Mouse (Mus musculus): ENCODE results near the gene Thada. TPM values are rescaled to one million over a fixed set of nuclear protein-coding genes. Genes with fewer than 3 reads are reported as not detected.
A peak's percentile ranks its signal among the peaks of the same experiment; 100 is the strongest.

The Thada gene
- polyA plus RNA-seq (2012; rRNA removed): 6.8 and 8.1 TPM in 2 replicates

DNA sequence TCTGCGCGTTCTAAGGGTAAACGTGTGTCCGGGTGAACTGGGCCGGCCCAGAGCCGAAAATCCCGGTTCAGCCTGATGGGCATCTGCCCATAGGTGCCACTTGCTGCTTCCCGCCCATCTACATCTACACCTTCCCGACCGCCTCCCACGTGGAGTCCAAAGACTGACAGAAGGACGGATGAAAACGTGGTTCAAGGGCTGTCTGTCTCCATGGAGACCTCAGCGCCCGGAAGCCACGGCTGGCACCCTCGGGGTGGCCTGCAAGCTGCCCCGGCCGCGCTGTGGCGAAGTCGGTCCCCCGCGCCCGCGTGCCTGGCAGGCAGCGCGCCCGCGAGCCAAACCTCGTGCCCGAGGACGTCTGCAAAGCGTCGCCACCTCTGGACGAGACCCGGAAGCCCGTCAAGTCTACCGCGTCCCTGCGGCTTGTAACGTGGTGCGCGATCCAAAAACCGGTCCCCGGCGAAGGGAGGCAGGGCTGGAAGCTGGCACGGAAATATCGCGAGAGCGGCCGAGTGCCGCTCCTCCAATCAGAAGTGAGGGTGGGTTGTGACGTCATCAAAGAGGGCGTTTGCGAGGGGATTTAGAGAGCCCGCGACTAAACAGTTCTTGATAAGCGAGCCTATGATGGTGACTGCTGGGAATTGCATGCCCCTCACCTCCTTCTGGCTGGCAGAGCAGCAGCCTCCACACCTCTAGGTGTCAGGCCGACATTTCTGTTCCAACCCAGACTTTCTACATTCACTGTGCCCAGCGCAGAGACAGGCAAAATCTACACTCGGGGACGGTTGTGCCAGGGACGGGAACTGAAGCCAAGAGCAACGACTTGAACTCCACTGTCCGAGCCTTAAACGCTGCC is at the start of gene Thada:
Thada (minus strand) TSS at position 453 of the 856 bp plus-strand sequence.
- no peaks in the 10 kb centered on the region for H3K27me3 ChIP-seq (ENCODE audit: control insufficient read depth, insufficient read depth, low read length)
- H3K4me1 ChIP-seq (ENCODE audit: control insufficient read depth, insufficient read depth, low read length): no peaks in the 10 kb centered on the region
- H3K27ac ChIP-seq (ENCODE audit: insufficient read depth, low read length): peak within 1 kb of the TSS; percentile 30
- WGBS: under 1% methylated on average over 67 of the region's 67 CpGs
- H3K4me3 ChIP-seq (replicated peaks; ENCODE audit: insufficient read depth, low read depth, low read length): peak within 1 kb of the TSS; percentile 90
- DNase-seq: peak; percentile 96 to 98
- TF ChIP-seq POLR2A (IDR thresholded peaks at IDR 0.05; ENCODE audit: borderline replicate concordance, insufficient read depth, low read length): peak; percentile 75; the same call in 1 of the 2 replicates
- TF ChIP-seq CTCF (IDR thresholded peaks at IDR 0.05; ENCODE audit: borderline replicate concordance, insufficient read depth, low read depth, low read length): no peak

DNA sequence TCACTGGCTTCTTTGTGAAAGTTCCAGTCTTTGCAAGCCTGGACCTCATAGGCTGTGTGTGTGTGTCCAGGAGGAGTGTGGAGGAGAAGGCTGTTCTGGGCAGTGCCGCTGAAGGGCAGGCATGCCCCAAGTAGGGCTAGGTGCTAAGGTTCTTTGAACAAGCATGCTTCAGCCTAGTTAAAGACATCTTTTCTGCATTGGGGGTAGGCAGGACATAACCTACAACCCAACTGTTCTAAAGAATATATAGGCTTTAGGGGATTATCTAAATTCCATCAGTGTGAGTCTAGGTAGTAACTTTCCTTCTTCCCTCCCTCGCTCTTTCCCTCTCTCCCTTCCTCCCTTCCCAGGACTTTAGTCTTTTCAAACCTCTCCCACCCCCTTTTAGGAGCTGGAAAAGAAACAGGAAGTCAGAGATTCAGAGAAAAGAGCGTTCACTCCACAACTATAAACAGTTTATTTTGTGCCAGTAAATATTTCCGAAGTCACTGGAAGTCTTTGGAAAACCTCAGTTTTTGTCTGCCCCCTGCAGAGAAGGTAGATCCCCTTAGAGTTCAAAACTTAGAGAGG is 46.6 kb upstream of the Thada start:
- TF ChIP-seq CTCF (IDR thresholded peaks at IDR 0.05; ENCODE audit: borderline replicate concordance, insufficient read depth, low read depth, low read length) (no peak), POLR2A (IDR thresholded peaks at IDR 0.05; ENCODE audit: borderline replicate concordance, insufficient read depth, low read length) (no peak)
- peak overlapping the region; percentile 40 for H3K4me3 ChIP-seq (replicated peaks; ENCODE audit: insufficient read depth, low read depth, low read length)
- peaks cover 2% of the 10 kb centered on the region; the same call in 1 of the 2 replicates for H3K27me3 ChIP-seq (ENCODE audit: control insufficient read depth, insufficient read depth, low read length)
- H3K4me1 ChIP-seq (ENCODE audit: control insufficient read depth, insufficient read depth, low read length): no peaks in the 10 kb centered on the region
- DNase-seq: no peak
- H3K27ac ChIP-seq (ENCODE audit: insufficient read depth, low read length): no peak overlapping the region
- WGBS: 59% methylated on average over 4 of the region's 4 CpGs

DNA sequence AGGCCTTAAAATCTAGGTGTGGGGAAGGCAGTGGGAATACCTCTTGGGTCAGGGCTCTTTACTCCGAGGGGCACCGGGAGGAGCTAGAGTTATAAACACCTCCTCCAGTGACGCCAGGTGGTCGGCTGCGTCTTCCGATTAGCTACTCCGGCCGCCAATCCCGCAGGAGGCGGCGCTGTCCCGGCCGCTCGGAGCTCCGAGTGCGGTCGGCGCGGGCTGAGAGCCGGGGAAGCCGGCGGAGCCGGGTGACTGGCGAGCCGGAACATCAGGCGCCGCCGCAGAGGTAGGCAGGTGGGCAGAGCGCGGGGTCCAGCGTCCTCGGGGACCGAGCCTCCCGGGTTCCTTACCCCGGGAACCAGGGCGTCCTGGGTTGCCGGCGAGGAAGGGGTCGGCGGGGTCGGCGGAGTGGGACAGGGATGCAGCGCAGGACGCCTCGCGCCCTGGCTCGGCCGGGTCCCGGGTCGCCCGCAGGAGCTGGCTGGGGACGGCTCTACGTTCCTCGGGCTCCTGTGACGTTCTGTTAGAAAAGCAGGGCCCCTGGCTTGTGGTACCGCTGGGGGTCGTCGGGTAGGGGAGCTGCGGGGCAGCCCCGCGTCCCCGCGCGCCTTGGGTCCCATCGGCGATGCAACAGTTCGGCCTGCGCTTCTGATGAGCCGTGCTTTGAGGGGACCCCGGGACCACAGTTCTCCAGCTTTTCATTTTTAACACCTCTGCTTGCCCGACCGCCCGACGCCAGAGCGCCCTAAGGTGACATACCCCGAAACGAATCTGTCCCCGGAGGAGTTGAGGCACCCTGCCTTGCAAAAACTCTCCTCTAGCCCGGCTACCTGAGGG is 45.9 kb upstream of the Thada start, which contains the start of gene Plekhh2:
Plekhh2 (plus strand) TSS at position 214 of the 834 bp plus-strand sequence.
- 1% methylated on average over 79 of the region's 79 CpGs for WGBS

DNA sequence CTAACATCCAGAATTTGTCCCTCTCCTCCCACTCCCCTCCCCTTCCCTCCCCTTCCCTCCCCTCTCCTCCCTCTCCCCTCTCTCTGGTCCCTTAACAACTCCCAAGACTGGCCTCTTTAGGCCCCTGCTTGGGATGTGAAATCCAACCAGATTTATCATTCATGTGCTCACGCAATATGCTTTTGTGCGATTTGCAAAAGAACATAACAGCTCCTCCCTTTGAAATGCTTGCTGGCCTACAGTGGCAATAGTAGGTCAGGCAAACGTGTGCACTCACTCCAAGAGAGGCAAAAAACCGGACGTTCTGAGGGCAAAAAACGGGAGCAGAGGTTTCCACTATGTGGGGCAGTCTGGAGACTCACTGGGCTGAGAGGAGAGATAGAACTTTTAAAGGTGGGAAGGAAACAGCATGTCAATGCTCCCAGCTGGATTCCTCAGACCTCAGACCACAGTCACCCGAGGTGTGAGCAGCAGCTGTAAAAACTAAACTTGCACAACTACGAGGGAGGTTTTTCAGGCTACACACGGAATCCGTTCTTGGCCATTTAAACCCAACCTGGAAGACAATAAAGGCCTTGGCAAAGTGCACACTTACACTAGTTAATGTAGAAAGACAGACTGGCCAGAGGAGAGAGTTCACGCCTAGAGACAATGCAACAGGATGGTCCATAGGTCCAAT is 45.1 kb upstream of the Thada start:
- TF ChIP-seq POLR2A (IDR thresholded peaks at IDR 0.05; ENCODE audit: borderline replicate concordance, insufficient read depth, low read length) (no peak), CTCF (IDR thresholded peaks at IDR 0.05; ENCODE audit: borderline replicate concordance, insufficient read depth, low read depth, low read length) (no peak)
- Histone ChIP-seq H3K4me1 (ENCODE audit: control insufficient read depth, insufficient read depth, low read length) (no peaks in the 10 kb centered on the region), H3K27me3 (ENCODE audit: control insufficient read depth, insufficient read depth, low read length) (peaks cover 2% of the 10 kb centered on the region; the same call in 1 of the 2 replicates), H3K4me3 (replicated peaks; ENCODE audit: insufficient read depth, low read depth, low read length) (peak overlapping the region; percentile 38), H3K27ac (ENCODE audit: insufficient read depth, low read length) (no peak overlapping the region)
- DNase-seq: no peak
- 50% methylated on average over 11 of the region's 11 CpGs for WGBS

More for the DNA sequence above, 45.9 kb upstream of the Thada start, which contains the start of gene Plekhh2:
- H3K4me1 ChIP-seq (ENCODE audit: control insufficient read depth, insufficient read depth, low read length): no peaks in the 10 kb centered on the region
- no peak for TF ChIP-seq POLR2A (IDR thresholded peaks at IDR 0.05; ENCODE audit: borderline replicate concordance, insufficient read depth, low read length)
- TF ChIP-seq CTCF (IDR thresholded peaks at IDR 0.05; ENCODE audit: borderline replicate concordance, insufficient read depth, low read depth, low read length): no peak
- H3K4me3 ChIP-seq (replicated peaks; ENCODE audit: insufficient read depth, low read depth, low read length): peak within 1 kb of the TSS; percentile 40
- H3K27me3 ChIP-seq (ENCODE audit: control insufficient read depth, insufficient read depth, low read length): peaks cover 2% of the 10 kb centered on the region; the same call in 1 of the 2 replicates
- H3K27ac ChIP-seq (ENCODE audit: insufficient read depth, low read length): no peak within 1 kb of the TSS
- peak; percentile 63 to 70 for DNase-seq

DNA sequence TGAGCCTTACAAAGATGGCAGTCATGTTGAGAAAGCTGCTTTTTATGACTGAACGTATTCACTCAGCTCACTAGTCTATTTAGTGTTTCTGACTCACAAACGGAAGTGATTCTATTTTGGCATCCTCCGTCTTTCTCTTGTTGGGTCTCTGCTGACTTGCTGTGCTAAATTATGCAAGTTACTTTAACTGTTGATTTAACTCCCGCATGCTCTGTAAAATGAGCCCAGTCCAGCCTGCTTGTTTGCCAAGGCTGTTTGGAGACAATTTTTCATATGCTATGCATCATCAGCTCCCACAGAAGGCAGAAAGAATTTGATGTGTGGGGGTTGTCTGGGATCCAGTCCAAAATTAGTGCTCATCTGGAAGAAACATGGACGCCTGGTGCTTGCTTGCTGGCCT is 44.4 kb upstream of the Thada start:
- 51% methylated on average over 5 of the region's 5 CpGs for WGBS
- no peak for DNase-seq
- Histone ChIP-seq H3K4me3 (replicated peaks; ENCODE audit: insufficient read depth, low read depth, low read length) (no peak overlapping the region), H3K27me3 (ENCODE audit: control insufficient read depth, insufficient read depth, low read length) (peaks cover 2% of the 10 kb centered on the region; the same call in 1 of the 2 replicates), H3K4me1 (ENCODE audit: control insufficient read depth, insufficient read depth, low read length) (no peaks in the 10 kb centered on the region), H3K27ac (ENCODE audit: insufficient read depth, low read length) (no peak overlapping the region)
- TF ChIP-seq CTCF (IDR thresholded peaks at IDR 0.05; ENCODE audit: borderline replicate concordance, insufficient read depth, low read depth, low read length) (no peak), POLR2A (IDR thresholded peaks at IDR 0.05; ENCODE audit: borderline replicate concordance, insufficient read depth, low read length) (no peak)

DNA sequence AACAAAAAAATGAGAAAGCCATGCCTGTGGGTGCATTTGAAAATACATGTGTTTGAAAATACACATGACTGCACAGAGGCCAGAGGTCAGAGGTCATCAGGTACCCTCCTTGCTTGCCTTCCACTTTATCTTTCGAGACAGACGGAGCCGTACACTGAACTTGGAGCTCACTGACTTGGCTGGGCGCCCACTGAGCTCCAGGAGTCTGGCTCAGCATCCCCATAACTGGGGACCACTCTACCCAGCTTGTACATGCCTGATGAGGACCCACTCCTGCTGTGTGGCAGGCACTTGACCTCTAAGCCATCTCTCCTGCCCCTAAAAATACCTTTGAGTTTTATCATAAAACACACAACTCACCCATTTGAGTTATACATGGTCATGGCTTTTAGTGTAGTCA is 43.2 kb upstream of the Thada start:
- TF ChIP-seq POLR2A (IDR thresholded peaks at IDR 0.05; ENCODE audit: borderline replicate concordance, insufficient read depth, low read length) (no peak), CTCF (IDR thresholded peaks at IDR 0.05; ENCODE audit: borderline replicate concordance, insufficient read depth, low read depth, low read length) (no peak)
- Histone ChIP-seq H3K4me3 (replicated peaks; ENCODE audit: insufficient read depth, low read depth, low read length) (no peak overlapping the region), H3K27ac (ENCODE audit: insufficient read depth, low read length) (no peak overlapping the region), H3K27me3 (ENCODE audit: control insufficient read depth, insufficient read depth, low read length) (peaks cover 2% of the 10 kb centered on the region; the same call in 1 of the 2 replicates), H3K4me1 (ENCODE audit: control insufficient read depth, insufficient read depth, low read length) (no peaks in the 10 kb centered on the region)
- no peak for DNase-seq
- 40% methylated on average over 4 of the region's 4 CpGs for WGBS

DNA sequence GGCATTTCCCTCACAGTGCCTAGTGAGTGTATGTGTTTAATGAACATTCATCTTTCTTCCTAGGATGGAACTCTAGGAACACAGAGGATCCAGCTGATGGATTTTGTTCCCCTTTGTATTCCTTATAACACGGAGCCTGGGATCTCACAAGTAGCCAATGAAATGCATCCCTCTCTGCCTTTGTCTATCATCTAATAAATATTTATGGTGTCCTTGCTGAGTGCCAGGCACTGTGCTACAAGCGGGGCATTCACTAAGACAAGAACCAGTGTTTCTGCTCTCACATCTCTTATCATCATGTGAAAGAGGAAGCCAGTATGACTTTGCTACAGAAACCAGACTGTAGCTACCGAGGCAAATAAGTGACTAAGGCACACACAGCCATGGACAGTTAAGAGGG is 42.7 kb upstream of the Thada start:
- Histone ChIP-seq H3K27me3 (ENCODE audit: control insufficient read depth, insufficient read depth, low read length) (peaks cover 2% of the 10 kb centered on the region; the same call in 1 of the 2 replicates), H3K4me1 (ENCODE audit: control insufficient read depth, insufficient read depth, low read length) (no peaks in the 10 kb centered on the region), H3K4me3 (replicated peaks; ENCODE audit: insufficient read depth, low read depth, low read length) (no peak overlapping the region), H3K27ac (ENCODE audit: insufficient read depth, low read length) (no peak overlapping the region)
- no peak for TF ChIP-seq POLR2A (IDR thresholded peaks at IDR 0.05; ENCODE audit: borderline replicate concordance, insufficient read depth, low read length)
- no peak for TF ChIP-seq CTCF (IDR thresholded peaks at IDR 0.05; ENCODE audit: borderline replicate concordance, insufficient read depth, low read depth, low read length)
- 54% methylated on average over 3 of the region's 3 CpGs for WGBS
- DNase-seq: no peak

All from cerebellum, adult 2 months (tissue).